Mouse (Mus musculus) frontal cortex, postnatal 14 days (tissue): ENCODE data around the gene Slc38a9.

ENCODE experiments used
- DNase-seq, 2 experiments: peaks; one replicate each; pipeline ENCODE4 v3.0.0; 2022; ENCODE audit warnings: low spot score in 2 of 2

Slc38a9 gene

DNA sequence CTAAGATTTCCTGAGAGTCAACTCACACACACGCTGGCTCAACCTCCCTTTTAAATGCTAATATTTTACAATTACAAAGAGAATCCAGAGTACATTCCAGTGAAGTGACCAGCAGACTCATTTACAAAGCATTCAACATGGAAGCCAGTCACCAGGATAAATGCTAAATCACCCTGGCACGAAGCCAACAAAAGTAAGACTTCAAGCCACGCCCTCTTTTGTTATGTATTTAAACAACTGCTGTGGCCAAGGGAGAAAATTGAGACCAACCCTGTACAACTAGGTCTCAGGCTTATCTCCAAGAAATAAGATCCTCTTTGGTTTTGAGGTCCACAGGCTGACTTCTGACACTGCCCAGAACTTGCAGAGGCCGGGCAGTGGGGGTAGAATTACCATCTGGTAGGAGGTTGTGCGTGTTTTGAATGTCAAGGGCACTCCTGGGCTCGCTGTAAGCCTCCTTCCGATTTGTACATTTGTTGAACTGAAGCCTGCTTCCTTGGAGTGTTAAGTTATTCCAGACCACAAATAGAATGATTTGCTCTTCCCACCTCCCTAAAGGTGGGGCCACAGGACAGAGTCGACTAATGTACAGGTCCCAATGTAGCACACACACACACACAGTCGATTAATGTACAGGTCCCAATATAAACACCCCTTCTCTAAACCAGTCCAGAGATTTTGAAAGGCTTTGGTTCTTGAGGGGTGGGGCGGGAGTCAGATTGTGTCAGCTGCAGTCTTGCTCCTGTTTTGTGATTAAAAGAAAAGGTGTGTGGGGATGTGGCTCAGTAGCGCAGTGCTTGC is 110.2 kb downstream of the Slc38a9 start:
- DNase-seq, result no peak

- no peak for DNase-seq
These were observed 111.1 kb downstream of the Slc38a9 start for GRCm38 (mm10) chr13:112771447-112772208.

GRCm38 (mm10) chr13:112772252-112772651 is 111.7 kb downstream of the Slc38a9 start:
- no peak for DNase-seq

DNA sequence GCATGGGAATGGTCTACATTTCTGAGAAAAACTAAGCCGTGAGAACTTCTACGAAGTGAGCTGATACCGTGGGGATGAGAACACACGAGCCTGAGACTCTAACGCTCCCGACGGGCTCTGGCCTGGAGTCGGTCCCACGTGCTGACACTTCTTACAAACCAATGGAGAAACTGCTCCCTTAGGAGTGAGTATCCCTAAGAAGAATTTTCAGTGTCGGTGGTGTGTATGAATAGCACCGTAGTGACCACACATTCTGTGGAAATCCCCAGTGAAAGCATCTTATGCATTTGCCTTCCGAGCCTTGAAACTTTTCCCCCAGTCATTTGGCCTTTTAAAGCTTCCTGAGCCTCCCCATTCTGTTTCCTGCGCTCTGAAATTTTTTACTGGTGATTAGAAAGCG is 112.3 kb downstream of the Slc38a9 start:
- no peak for DNase-seq

DNA sequence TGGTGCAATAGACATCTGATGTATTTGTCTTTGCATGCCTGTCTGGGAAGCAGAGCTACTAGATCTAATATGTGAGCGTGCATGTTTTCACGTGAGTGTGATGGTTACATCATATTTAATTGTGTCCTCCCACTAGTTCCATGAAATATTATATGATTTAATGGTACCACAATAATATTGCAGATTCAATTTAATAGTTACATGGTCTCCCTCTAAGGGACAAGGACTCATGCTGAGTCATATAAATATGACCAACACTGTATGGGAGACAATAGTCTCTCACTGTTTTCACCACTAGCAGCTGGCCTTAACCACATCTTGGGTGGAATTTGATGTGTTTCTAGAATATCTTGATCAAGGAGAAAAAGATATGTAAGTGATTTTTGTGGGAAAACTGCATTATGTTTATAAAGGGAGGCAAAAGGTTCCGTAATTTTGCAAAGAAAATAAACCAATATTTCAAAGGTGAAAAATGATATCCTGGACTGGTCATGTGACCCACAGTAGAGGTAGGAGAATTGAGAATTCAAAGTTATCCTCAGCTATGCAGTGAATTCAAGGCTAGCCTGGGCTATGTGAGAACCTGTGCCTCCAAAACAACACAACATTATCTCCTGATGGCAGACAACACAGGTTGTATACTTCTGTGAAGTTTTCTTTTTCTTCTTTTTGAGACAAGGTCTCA is 113.6 kb downstream of the Slc38a9 start:
- no peak for DNase-seq

GRCm38 (mm10) chr13:112775856-112776255 is 115.3 kb downstream of the Slc38a9 start:
- no peak for DNase-seq

DNA sequence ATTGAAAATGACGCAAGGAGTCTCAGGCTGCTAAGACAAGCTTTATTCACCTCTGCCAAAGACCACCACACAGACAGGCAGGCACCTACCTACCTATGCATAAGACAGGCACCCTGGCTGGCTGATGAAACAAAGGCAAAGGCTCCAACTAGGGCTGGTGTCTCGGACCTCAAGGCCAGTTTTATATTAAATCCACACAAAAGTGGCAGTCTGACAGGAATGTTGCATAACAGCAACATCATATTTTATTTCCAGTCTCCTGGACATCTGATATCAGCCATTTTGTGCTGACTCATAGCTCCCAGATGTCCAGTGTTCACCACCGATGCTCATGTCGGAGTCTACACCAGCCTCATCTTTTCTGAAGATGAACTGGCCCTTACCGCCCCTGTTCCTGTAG is 117.9 kb downstream of the Slc38a9 start:
- no peak for DNase-seq

DNA sequence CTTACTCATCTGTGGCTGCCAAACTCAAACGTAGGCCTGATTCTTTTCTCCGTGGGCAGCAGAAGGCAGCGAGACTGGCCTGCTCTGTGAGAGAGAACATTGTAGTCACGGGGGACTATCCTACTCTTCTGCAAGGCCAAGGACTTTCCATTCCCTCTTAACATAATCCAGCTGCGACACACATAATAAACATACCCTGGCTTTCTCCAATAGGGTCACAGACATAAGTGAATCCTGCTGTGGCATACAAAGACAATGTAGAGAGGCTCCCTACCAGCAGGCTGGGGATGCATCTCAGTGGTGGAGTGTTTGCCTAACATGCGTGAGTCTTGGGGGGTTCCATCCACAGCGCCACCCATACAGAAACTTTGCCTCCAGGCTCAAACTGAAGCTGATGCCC is 124.8 kb downstream of the Slc38a9 start:
- DNase-seq, result no peak

DNA sequence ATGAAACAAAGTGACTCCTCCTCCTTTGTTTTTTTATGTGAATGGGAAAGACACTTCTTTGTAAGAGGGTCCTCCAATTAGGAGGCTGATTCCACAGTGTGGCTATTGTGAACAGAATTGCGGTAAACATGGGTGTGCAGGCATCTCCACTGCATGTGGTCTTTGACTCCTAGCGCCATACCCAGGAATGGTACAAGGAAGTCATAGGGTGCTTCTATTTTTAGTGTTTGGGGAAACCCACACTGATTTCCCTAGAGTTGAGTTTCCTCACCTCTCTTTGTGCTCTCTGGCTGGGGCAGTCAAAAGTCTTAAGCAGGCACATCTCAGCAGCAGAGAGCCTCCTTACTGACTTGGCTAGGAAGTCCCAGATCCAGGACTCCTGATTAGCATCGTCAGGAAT is 125.6 kb downstream of the Slc38a9 start:
- DNase-seq, result no peak

DNA sequence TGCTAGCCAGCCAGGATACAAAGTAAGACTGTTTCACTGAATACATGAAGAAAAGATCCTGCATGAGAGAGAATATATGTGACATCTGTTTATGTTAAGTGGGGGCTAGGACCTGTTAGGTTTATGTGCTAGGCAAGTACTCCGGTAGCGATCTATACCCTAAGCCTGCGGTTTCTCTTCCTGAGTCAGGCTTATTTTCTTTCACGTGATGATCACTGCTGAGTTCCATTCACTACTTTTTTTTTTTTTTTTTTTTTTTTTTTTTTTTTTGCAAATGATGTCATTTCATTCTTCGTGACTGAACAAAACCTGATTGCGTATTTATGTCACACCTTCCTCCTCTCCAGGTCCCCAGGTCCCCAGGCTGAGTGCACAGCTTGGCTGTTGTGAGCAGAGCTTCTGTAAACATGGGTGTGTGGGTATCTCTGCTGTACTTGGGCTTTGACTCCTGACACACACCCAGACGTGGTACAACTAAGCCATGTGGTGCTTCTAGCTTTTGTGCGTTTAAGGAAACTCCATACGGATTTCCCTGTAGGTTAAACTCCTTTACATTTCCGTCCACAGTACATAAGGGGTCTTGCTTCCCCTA is 126.5 kb downstream of the Slc38a9 start:
- no peak for DNase-seq
